Mouse (Mus musculus): ENCODE data around the gene Cwf19l1. TPM values are rescaled to one million over a fixed set of nuclear protein-coding genes. Genes with fewer than 3 reads are reported as not detected.
A peak's percentile ranks its signal among the peaks of the same experiment; 100 is the strongest.

The Cwf19l1 gene
- 26.7 and 28.1 TPM in 2 replicates for polyA plus RNA-seq (2015; fragmentation: Nextera tagmentation; extraction: Ambion mirVana)

DNA sequence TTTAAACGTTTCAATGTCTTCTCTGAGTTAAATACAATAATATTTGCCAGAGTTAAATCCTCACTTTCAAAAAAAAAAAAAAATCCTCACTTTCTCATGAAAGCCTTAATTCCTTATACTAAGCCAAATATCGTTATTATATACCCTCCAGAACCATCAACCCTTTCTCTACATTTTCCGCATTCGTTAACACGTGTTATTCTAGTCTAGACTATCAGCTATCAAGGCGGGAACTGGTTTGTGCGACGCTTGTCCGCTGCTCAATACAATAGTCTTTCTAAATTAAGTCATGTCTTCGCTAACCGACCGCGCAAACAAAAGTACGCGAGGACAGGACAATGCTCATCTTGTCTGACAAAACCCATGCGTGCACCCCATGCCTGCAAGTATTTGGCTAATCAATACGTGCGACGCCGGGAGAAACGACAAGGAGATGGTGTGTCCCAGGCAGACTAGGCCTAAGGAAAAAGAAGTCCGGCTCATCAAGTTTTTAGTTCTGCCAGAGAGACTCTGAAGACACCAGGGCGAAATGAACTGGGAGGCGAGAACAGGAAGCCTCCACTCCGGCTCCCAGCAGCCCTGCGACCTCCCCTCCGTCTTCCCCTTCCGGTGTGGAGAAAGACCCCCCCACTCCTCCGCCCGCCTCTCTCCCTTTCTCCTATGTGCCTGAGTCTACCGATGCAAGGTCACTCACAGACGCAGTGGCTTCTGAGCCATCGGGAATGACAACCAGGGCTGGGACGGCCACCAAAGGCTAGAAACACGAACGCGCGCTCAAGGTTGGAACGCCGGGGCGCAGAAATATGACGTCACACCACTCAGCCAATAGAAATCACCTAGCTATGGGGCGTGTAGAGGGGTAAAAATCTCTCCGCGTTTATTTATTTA is at the start of gene Cwf19l1:
Gene Cwf19l1, minus strand, starts transcription at position 805 of the 888 bp plus-strand sequence.
- Histone ChIP-seq H3K9me3 (no peaks in the 10 kb centered on the region), H3K4me3 (peak within 1 kb of the TSS; percentile 69), H3K4me2 (peak within 1 kb of the TSS; percentile 62), H3K4me1 (peaks cover 10% of the 10 kb centered on the region), H3K27me3 (no peaks in the 10 kb centered on the region), H3K9ac (peak within 1 kb of the TSS; percentile 64), H3K27ac (peak within 1 kb of the TSS; percentile 92), H3K36me3 (peaks cover 42% of the 10 kb centered on the region)
- under 1% methylated on average over 45 of the region's 45 CpGs for WGBS
- peak; percentile 86 for ATAC-seq (ENCODE audit: insufficient number of reproducible peaks, low FRiP score, low TSS enrichment, low read depth)

DNA sequence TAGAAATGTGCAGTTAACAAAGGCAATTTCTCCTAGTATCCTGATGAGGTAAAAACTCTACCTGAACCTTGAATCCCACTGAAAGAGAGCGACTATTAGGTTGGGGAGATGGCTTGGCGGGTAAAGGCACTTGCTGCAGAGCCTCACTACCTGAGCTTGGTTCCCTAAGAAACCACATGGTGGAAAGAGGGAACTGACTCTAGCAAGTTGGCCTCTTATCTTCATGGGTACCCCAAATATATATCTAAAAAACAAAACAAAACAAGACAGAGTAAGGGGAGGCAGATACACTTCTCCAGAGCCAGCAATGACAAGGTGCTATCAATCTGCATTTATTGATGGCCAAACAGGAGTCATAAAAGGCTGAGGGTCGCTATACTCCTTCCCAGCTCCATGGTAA is 48.3 kb upstream of the Cwf19l1 start:
- no peaks in the 10 kb centered on the region for H3K9me3 ChIP-seq
- no peaks in the 10 kb centered on the region for H3K27me3 ChIP-seq
- WGBS: 59% methylated on average over 3 of the region's 3 CpGs
- no peak for ATAC-seq (ENCODE audit: insufficient number of reproducible peaks, low FRiP score, low TSS enrichment, low read depth)
- no peak overlapping the region for H3K4me3 ChIP-seq
- H3K4me2 ChIP-seq: no peak overlapping the region
- no peaks in the 10 kb centered on the region for H3K4me1 ChIP-seq
- no peak overlapping the region for H3K27ac ChIP-seq
- no peaks in the 10 kb centered on the region for H3K36me3 ChIP-seq
- H3K9ac ChIP-seq: no peak overlapping the region

DNA sequence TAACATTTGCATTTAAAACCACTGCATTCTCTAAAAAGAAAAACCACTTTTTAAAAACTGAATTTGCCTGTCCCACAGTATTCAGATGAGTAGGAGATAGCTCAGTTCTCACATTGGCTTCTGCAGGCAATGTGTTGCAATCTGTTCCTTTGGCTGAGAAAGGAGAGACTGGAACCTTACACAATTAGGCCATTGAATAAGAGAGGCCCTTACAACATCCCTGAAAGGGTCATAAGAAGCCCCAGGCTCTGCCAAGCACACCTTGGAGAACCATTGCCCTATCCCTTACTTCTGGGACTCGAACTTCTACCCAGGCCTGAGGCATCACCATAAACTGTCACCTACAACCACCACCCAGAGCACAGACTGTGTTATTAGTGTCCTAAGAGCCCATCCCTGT is 44.8 kb upstream of the Cwf19l1 start:
- ATAC-seq (ENCODE audit: insufficient number of reproducible peaks, low FRiP score, low TSS enrichment, low read depth): no peak
- no peak overlapping the region for H3K4me2 ChIP-seq
- no peaks in the 10 kb centered on the region for H3K27me3 ChIP-seq
- H3K4me1 ChIP-seq: no peaks in the 10 kb centered on the region
- no peaks in the 10 kb centered on the region for H3K36me3 ChIP-seq
- no peak overlapping the region for H3K27ac ChIP-seq
- no peaks in the 10 kb centered on the region for H3K9me3 ChIP-seq
- WGBS: 60% methylated on average over 1 of the region's 1 CpGs
- H3K4me3 ChIP-seq: no peak overlapping the region
- H3K9ac ChIP-seq: no peak overlapping the region

DNA sequence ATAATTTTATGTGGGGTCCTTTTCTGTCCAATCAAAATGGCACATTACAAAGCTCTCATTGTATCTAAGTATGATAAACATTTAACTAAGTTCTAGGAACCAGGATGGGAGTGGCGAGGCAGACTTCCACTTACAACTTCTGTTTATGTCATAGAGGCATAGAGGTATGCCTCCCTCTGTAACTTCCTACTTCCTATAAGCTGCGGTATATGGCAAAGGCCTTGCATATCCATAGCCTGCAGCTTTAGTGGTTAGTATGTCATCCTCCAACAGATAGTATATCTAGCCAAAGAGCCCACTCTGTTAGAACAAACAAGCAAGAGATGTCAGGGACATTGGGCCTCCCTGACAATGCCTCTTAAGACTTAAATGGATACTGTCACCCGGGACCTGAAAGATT is 41.1 kb upstream of the Cwf19l1 start:
- Histone ChIP-seq H3K4me1 (no peaks in the 10 kb centered on the region), H3K36me3 (no peaks in the 10 kb centered on the region), H3K4me2 (no peak overlapping the region), H3K9me3 (no peaks in the 10 kb centered on the region), H3K9ac (no peak overlapping the region), H3K27me3 (no peaks in the 10 kb centered on the region), H3K4me3 (no peak overlapping the region), H3K27ac (no peak overlapping the region)
- no peak for ATAC-seq (ENCODE audit: insufficient number of reproducible peaks, low FRiP score, low TSS enrichment, low read depth)
- WGBS: 84% methylated on average over 3 of the region's 3 CpGs

DNA sequence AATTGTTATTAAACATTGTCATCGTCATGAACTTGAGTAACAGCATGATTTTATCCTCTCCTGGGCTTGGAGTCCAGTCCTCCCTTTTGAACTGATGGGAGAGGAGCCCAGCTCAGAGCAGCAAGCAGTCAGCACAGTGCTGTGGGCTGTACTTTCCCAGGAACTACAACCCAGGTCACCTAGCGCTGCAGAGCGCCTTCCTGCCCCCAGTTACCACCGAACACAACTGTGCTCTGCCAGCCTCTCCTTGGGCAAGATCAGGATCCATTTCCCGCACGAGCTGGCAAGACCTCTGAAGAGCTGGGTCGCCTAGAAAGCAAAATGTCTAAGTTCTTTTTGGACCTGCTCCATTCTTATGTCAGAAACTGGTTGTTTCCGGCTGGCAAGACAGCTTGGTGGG is 39.2 kb upstream of the Cwf19l1 start:
- H3K9ac ChIP-seq: no peak overlapping the region
- WGBS: 65% methylated on average over 8 of the region's 8 CpGs
- H3K27me3 ChIP-seq: no peaks in the 10 kb centered on the region
- no peaks in the 10 kb centered on the region for H3K9me3 ChIP-seq
- no peaks in the 10 kb centered on the region for H3K36me3 ChIP-seq
- no peak overlapping the region for H3K27ac ChIP-seq
- H3K4me1 ChIP-seq: no peaks in the 10 kb centered on the region
- no peak for ATAC-seq (ENCODE audit: insufficient number of reproducible peaks, low FRiP score, low TSS enrichment, low read depth)
- H3K4me3 ChIP-seq: no peak overlapping the region
- no peak overlapping the region for H3K4me2 ChIP-seq

DNA sequence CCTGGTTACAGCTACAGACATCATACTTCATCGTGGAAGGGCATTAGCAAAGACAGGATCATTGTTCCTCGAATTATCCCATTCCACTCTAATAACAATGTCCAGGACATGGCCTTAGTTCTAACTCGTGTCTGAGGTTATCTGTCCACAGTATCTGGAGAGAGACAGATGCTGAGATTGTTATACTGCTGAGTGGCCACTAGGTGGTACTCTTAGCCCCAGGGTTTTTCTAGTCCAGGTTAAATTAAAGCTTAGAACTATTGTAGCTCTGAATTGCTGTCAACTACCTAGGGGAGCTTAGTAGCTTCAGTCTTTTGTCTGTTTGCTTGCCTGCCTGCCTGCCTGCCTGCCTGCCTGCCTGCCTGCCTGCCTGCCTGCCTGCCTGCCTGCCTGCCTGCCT is 25.8 kb upstream of the Cwf19l1 start:
- H3K9me3 ChIP-seq: no peaks in the 10 kb centered on the region
- no peak overlapping the region for H3K9ac ChIP-seq
- H3K4me3 ChIP-seq: no peak overlapping the region
- no peaks in the 10 kb centered on the region for H3K36me3 ChIP-seq
- 0 out of 2 replicates have a peak, but pooled peaks cover 10% of the 10 kb centered on the region for H3K27me3 ChIP-seq
- H3K27ac ChIP-seq: no peak overlapping the region
- no peak for ATAC-seq (ENCODE audit: insufficient number of reproducible peaks, low FRiP score, low TSS enrichment, low read depth)
- H3K4me2 ChIP-seq: no peak overlapping the region
- WGBS: 14% methylated on average over 3 of the region's 3 CpGs
- no peaks in the 10 kb centered on the region for H3K4me1 ChIP-seq

DNA sequence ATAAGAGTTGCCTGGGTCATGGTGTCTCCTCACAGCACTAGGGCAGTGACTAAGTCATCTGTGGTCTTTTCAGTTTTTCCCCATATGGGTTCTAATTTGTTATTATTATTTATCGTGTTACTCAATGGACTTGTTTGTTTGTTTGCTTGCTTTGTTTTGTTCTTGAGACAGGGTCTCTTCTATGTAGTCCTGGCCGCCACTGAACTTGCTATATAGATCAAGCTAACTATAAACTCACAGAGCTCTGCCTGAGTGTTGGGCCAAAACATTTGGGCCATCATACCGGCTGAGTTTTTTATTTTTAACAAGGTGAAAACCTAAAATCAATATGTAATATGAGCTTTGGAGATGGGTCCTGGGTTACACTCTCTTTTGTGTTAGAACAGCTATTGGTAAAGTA is 23.7 kb upstream of the Cwf19l1 start:
- H3K27me3 ChIP-seq: peaks cover 16% of the 10 kb centered on the region
- WGBS: 77% methylated on average over 3 of the region's 3 CpGs

DNA sequence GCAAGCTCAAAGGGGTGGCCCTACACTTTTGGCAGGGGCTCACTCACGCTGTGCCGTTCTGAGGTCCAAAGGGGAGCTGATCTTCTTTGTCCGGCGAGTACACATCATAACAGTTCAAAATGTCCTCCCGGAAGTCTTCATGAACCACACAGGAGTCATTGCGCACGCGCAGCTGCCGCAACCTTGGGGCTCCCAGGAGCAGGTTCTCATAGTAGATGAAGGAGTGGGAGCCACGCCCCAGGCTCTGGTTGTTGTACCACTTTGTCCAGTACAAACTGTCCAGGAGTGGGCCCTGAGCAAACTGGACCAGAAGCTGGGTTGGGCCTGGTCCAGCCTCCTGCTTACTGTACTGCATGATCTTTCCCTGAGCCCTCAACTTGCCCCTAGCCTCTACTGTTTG is 21.3 kb upstream of the Cwf19l1 start:
- H3K9ac ChIP-seq: no peak overlapping the region
- no peak overlapping the region for H3K4me3 ChIP-seq
- no peaks in the 10 kb centered on the region for H3K4me1 ChIP-seq
- H3K27me3 ChIP-seq: peaks cover 27% of the 10 kb centered on the region
- no peak overlapping the region for H3K27ac ChIP-seq
- no peak for ATAC-seq (ENCODE audit: insufficient number of reproducible peaks, low FRiP score, low TSS enrichment, low read depth)
- H3K36me3 ChIP-seq: no peaks in the 10 kb centered on the region
- H3K9me3 ChIP-seq: no peaks in the 10 kb centered on the region
- H3K4me2 ChIP-seq: no peak overlapping the region
- WGBS: 92% methylated on average over 10 of the region's 10 CpGs

More for the DNA sequence above, 23.7 kb upstream of the Cwf19l1 start:
- Histone ChIP-seq H3K4me3 (no peak overlapping the region), H3K4me2 (no peak overlapping the region), H3K9ac (no peak overlapping the region), H3K27ac (no peak overlapping the region), H3K9me3 (no peaks in the 10 kb centered on the region), H3K36me3 (no peaks in the 10 kb centered on the region), H3K4me1 (no peaks in the 10 kb centered on the region)
- no peak for ATAC-seq (ENCODE audit: insufficient number of reproducible peaks, low FRiP score, low TSS enrichment, low read depth)

DNA sequence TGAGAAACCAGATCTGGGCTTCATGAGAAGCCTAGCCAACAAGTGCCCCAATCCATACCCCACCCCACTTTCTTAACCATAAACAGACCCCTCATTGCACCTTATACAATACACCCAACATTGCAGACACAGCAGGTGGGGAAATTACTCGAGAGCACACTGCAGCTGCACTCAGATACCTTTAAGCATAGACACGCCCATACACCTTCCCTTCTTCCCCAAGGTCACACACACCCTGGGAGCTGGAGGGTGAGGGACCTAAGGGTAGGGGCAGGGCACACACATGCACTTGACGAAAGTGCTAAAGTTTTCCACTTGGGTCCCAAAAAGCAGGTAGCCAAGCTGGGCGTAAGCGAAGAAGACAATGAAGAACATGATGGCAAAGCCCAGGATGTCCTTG is 18.1 kb upstream of the Cwf19l1 start:
- ATAC-seq (ENCODE audit: insufficient number of reproducible peaks, low FRiP score, low TSS enrichment, low read depth): no peak
- no peaks in the 10 kb centered on the region for H3K9me3 ChIP-seq
- no peaks in the 10 kb centered on the region for H3K4me1 ChIP-seq
- H3K4me2 ChIP-seq: no peak overlapping the region
- no peak overlapping the region for H3K27ac ChIP-seq
- no peaks in the 10 kb centered on the region for H3K36me3 ChIP-seq
- H3K27me3 ChIP-seq: peaks cover 40% of the 10 kb centered on the region
- H3K9ac ChIP-seq: no peak overlapping the region
- H3K4me3 ChIP-seq: no peak overlapping the region
- 77% methylated on average over 5 of the region's 5 CpGs for WGBS

DNA sequence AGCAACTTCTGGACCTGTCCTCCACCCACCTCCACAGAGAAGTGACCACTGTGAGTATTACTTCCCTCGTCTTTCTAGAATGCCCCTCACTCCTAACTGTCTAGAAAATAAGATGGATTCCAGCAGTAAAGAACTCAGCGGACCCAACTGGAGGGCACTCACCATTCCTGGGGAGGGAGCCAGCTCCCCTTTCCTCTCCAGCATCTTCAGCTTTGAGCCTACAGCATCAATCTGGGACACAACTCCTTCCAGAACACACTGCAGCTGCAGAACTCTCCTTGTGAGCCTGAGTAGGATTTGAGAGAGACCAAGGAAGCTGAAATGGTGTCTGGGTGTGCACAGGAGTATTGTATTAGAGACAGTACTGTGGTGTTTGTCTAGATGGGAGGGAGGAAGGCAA is 13.3 kb upstream of the Cwf19l1 start:
- 72% methylated on average over 2 of the region's 2 CpGs for WGBS
- H3K4me2 ChIP-seq: no peak overlapping the region
- peaks cover 9% of the 10 kb centered on the region for H3K4me1 ChIP-seq
- no peak overlapping the region for H3K9ac ChIP-seq
- no peaks in the 10 kb centered on the region for H3K9me3 ChIP-seq
- H3K27ac ChIP-seq: no peak overlapping the region
- peaks cover 4% of the 10 kb centered on the region; the same call in 1 of the 2 replicates for H3K36me3 ChIP-seq
- no peak overlapping the region for H3K4me3 ChIP-seq
- H3K27me3 ChIP-seq: peaks cover 23% of the 10 kb centered on the region; the same call in 1 of the 2 replicates
- no peak for ATAC-seq (ENCODE audit: insufficient number of reproducible peaks, low FRiP score, low TSS enrichment, low read depth)

DNA sequence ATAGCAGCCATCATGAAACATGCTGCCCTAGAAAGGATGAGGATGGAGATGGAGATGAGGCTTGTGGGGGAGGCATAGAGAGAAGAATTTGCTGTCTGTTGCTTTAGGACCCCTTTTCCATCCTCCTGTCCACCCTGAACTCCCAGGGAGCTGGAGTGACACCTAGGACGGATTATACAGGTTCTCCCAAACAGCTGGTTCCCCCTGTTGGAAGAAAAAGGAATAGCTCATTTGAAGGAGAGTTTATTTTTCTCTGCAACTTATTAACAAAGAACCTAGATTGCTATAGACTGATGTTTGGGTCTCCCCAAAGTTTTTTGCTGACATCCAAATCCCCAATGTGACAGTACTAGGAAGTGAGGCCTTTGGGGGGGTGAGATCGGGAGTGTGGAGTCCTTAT is 12.7 kb upstream of the Cwf19l1 start:
- Histone ChIP-seq H3K9me3 (no peaks in the 10 kb centered on the region), H3K27ac (no peak overlapping the region)

DNA sequence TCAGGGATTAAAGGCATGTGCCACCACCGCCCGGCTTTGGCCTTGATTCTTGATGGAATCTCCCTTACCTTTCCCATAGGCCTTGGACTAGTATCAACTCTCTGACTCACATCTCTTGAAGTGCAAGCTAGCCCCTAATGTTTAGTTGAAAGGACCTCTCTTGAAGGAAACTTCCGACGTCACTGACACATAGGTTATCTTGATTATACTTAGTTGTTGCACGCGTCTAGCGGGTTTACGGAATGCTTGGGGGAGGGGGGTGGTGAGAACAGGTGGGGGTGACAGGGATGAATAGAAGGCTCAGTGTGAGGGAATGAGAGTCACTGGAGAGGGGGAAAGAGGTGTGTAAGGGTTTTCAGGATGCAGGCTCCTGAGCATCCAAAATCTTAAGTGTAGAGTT is 11.3 kb upstream of the Cwf19l1 start:
- peaks cover 24% of the 10 kb centered on the region for H3K36me3 ChIP-seq
- 93% methylated on average over 8 of the region's 8 CpGs for WGBS
- no peak overlapping the region for H3K27ac ChIP-seq
- no peak overlapping the region for H3K4me2 ChIP-seq
- no peak overlapping the region for H3K9ac ChIP-seq
- peaks cover 9% of the 10 kb centered on the region for H3K4me1 ChIP-seq
- peaks cover 12% of the 10 kb centered on the region; the same call in 1 of the 2 replicates for H3K27me3 ChIP-seq
- H3K9me3 ChIP-seq: no peaks in the 10 kb centered on the region
- ATAC-seq (ENCODE audit: insufficient number of reproducible peaks, low FRiP score, low TSS enrichment, low read depth): no peak
- H3K4me3 ChIP-seq: no peak overlapping the region

More for the DNA sequence above, 12.7 kb upstream of the Cwf19l1 start:
- Histone ChIP-seq H3K4me1 (peaks cover 9% of the 10 kb centered on the region), H3K4me2 (no peak overlapping the region), H3K27me3 (peaks cover 20% of the 10 kb centered on the region; the same call in 1 of the 2 replicates), H3K9ac (no peak overlapping the region), H3K36me3 (peaks cover 10% of the 10 kb centered on the region; the same call in 1 of the 2 replicates), H3K4me3 (no peak overlapping the region)
- WGBS: 29% methylated on average over 2 of the region's 2 CpGs
- ATAC-seq (ENCODE audit: insufficient number of reproducible peaks, low FRiP score, low TSS enrichment, low read depth): no peak
